Mouse (Mus musculus) limb, embryonic 15.5 days (tissue): ENCODE results near the gene Hist4h4. TPM values are rescaled to one million over a fixed set of nuclear protein-coding genes. Genes with fewer than 3 reads are reported as not detected.

ENCODE experiments used
- ATAC-seq: fragments of 200-750 bp; cut with Nextera tagmentation; 2 replicates; pipeline ENCODE4 v1.8.0; 2017; ENCODE audit warnings: low read depth, moderate TSS enrichment; ENCODE audit not compliant: insufficient number of reproducible peaks, low FRiP score, low TSS enrichment
- H3K27ac ChIP-seq: fragments of 300-500 bp; sonication (generic); 2 replicates; pipeline ENCODE4 v1.5.1; 2015; ENCODE audit warnings: moderate library complexity, mild to moderate bottlenecking, inconsistent platforms
- H3K27me3 ChIP-seq: fragments of 300-500 bp; sonication (generic); 2 replicates; pipeline ENCODE4 v1.6.1; 2015; ENCODE audit warnings: inconsistent platforms
- H3K36me3 ChIP-seq: fragments of 300-500 bp; sonication (generic); 2 replicates; pipeline ENCODE4 v1.6.1; 2015; ENCODE audit warnings: inconsistent platforms
- H3K4me1 ChIP-seq: fragments of 300-500 bp; sonication (generic); 2 replicates; pipeline ENCODE4 v1.6.1; 2015; ENCODE audit warnings: inconsistent platforms
- H3K4me2 ChIP-seq: fragments of 300-500 bp; sonication (generic); 2 replicates; pipeline ENCODE4 v1.6.1; 2015; ENCODE audit warnings: mild to moderate bottlenecking, inconsistent platforms
- H3K4me3 ChIP-seq: fragments of 300-500 bp; sonication (generic); 2 replicates; pipeline ENCODE4 v1.5.1; 2015; ENCODE audit warnings: mild to moderate bottlenecking, inconsistent platforms
- H3K9ac ChIP-seq: fragments of 300-500 bp; sonication (generic); 2 replicates; pipeline ENCODE4 v1.6.1; 2015; ENCODE audit warnings: inconsistent platforms
- H3K9me3 ChIP-seq: fragments of 300-500 bp; sonication (generic); 2 replicates; pipeline ENCODE4 v1.6.1; 2016; ENCODE audit warnings: inconsistent platforms
- WGBS: fragments of 180-500 bp; shearing (Covaris S2); methylation state at CpG from one replicate; pipeline ENCODE4 v1.1.7; 2015; 5-methylcytosine and 5-hydroxymethylcytosine counted together
- polyA plus RNA-seq: library from polyadenylated mRNA; unstranded; fragments of >200 nt; fragmentation: Nextera tagmentation; extraction: Ambion mirVana; gene quantifications from 2 replicates; pipeline ENCODE4 v1.2.1, GENCODE M21; 2015

Gene Hist4h4
- polyA plus RNA-seq: 0.25 and 0.54 TPM in 2 replicates

GRCm38 (mm10) chr6:136803739-136804633, at the start of gene Hist4h4:
Hist4h4 (minus strand) TSS chr6:136804415.
- peak within 1 kb of the TSS; percentile 91 for H3K9ac ChIP-seq
- peak within 1 kb of the TSS; percentile 74 for H3K4me2 ChIP-seq
- H3K4me1 ChIP-seq: peaks cover 23% of the 10 kb centered on the region
- H3K4me3 ChIP-seq: peak within 1 kb of the TSS; percentile 72
- no peaks in the 10 kb centered on the region for H3K27me3 ChIP-seq
- no peaks in the 10 kb centered on the region for H3K9me3 ChIP-seq
- peak; percentile 71 for ATAC-seq
- under 1% methylated on average over 50 of the region's 50 CpGs for WGBS
- peak within 1 kb of the TSS; percentile 100 for H3K27ac ChIP-seq
- no peaks in the 10 kb centered on the region for H3K36me3 ChIP-seq

- peak overlapping the region; percentile 30; the same call in 1 of the 2 replicates for H3K27ac ChIP-seq
- no peak overlapping the region for H3K9ac ChIP-seq
- no peak overlapping the region for H3K4me3 ChIP-seq
- peaks cover 25% of the 10 kb centered on the region for H3K4me1 ChIP-seq
- H3K36me3 ChIP-seq: no peaks in the 10 kb centered on the region
- H3K4me2 ChIP-seq: no peak overlapping the region
- 29% methylated on average over 3 of the region's 3 CpGs for WGBS
- no peaks in the 10 kb centered on the region for H3K27me3 ChIP-seq
- H3K9me3 ChIP-seq: no peaks in the 10 kb centered on the region
- no peak for ATAC-seq
Measured at GRCm38 (mm10) chr6:136852762-136853161, 48.5 kb upstream of the Hist4h4 start.

- no peaks in the 10 kb centered on the region for H3K36me3 ChIP-seq
- H3K9ac ChIP-seq: no peak overlapping the region
- peak overlapping the region; percentile 30 for H3K27ac ChIP-seq
- no peak overlapping the region for H3K4me3 ChIP-seq
- ATAC-seq: no peak
- WGBS: 66% methylated on average over 4 of the region's 4 CpGs
- no peaks in the 10 kb centered on the region for H3K9me3 ChIP-seq
- H3K4me1 ChIP-seq: peaks cover 21% of the 10 kb centered on the region
- H3K27me3 ChIP-seq: no peaks in the 10 kb centered on the region
- H3K4me2 ChIP-seq: no peak overlapping the region
Measured at GRCm38 (mm10) chr6:136852348-136852747, 48.1 kb upstream of the Hist4h4 start.

GRCm38 (mm10) chr6:136850267-136850666, 46.1 kb upstream of the Hist4h4 start:
- peaks cover 8% of the 10 kb centered on the region for H3K4me1 ChIP-seq
- no peak overlapping the region for H3K4me3 ChIP-seq
- H3K27ac ChIP-seq: no peak overlapping the region
- H3K27me3 ChIP-seq: no peaks in the 10 kb centered on the region
- H3K36me3 ChIP-seq: no peaks in the 10 kb centered on the region
- no peaks in the 10 kb centered on the region for H3K9me3 ChIP-seq
- ATAC-seq: no peak
- H3K4me2 ChIP-seq: no peak overlapping the region
- H3K9ac ChIP-seq: no peak overlapping the region
- 66% methylated on average over 6 of the region's 6 CpGs for WGBS

- Histone ChIP-seq H3K4me3 (no peak overlapping the region), H3K27ac (no peak overlapping the region), H3K27me3 (no peaks in the 10 kb centered on the region), H3K9me3 (no peaks in the 10 kb centered on the region), H3K4me2 (no peak overlapping the region), H3K36me3 (no peaks in the 10 kb centered on the region), H3K4me1 (peaks cover 7% of the 10 kb centered on the region), H3K9ac (no peak overlapping the region)
- no peak for ATAC-seq
- WGBS: 89% methylated on average over 5 of the region's 5 CpGs
Measured at GRCm38 (mm10) chr6:136848971-136849370, 44.8 kb upstream of the Hist4h4 start.

GRCm38 (mm10) chr6:136848399-136848798, 44.2 kb upstream of the Hist4h4 start:
- H3K9ac ChIP-seq: no peak overlapping the region
- H3K9me3 ChIP-seq: no peaks in the 10 kb centered on the region
- 89% methylated on average over 8 of the region's 8 CpGs for WGBS
- no peak overlapping the region for H3K27ac ChIP-seq
- H3K36me3 ChIP-seq: no peaks in the 10 kb centered on the region
- peaks cover 7% of the 10 kb centered on the region for H3K4me1 ChIP-seq
- ATAC-seq: no peak
- H3K27me3 ChIP-seq: no peaks in the 10 kb centered on the region
- no peak overlapping the region for H3K4me3 ChIP-seq
- no peak overlapping the region for H3K4me2 ChIP-seq

GRCm38 (mm10) chr6:136847790-136848189, 43.6 kb upstream of the Hist4h4 start:
- no peak for ATAC-seq
- no peak overlapping the region for H3K4me3 ChIP-seq
- 19% methylated on average over 2 of the region's 2 CpGs for WGBS
- no peak overlapping the region for H3K9ac ChIP-seq
- no peak overlapping the region for H3K27ac ChIP-seq
- no peaks in the 10 kb centered on the region for H3K27me3 ChIP-seq
- no peaks in the 10 kb centered on the region for H3K36me3 ChIP-seq
- H3K4me2 ChIP-seq: no peak overlapping the region
- H3K4me1 ChIP-seq: peaks cover 6% of the 10 kb centered on the region
- no peaks in the 10 kb centered on the region for H3K9me3 ChIP-seq

GRCm38 (mm10) chr6:136847267-136847666, 43.1 kb upstream of the Hist4h4 start:
- Histone ChIP-seq H3K36me3 (no peaks in the 10 kb centered on the region), H3K27ac (no peak overlapping the region), H3K4me3 (no peak overlapping the region), H3K9ac (no peak overlapping the region), H3K27me3 (no peaks in the 10 kb centered on the region), H3K9me3 (no peaks in the 10 kb centered on the region), H3K4me1 (peaks cover under 1% of the 10 kb centered on the region; the same call in 1 of the 2 replicates), H3K4me2 (no peak overlapping the region)
- no peak for ATAC-seq
- WGBS: 90% methylated on average over 3 of the region's 3 CpGs

GRCm38 (mm10) chr6:136845706-136846480, 41.7 kb upstream of the Hist4h4 start:
- 75% methylated on average over 5 of the region's 5 CpGs for WGBS
- H3K4me2 ChIP-seq: no peak overlapping the region

GRCm38 (mm10) chr6:136844903-136845302, 40.7 kb upstream of the Hist4h4 start:
- no peak overlapping the region for H3K9ac ChIP-seq
- no peak overlapping the region for H3K4me2 ChIP-seq
- no peaks in the 10 kb centered on the region for H3K27me3 ChIP-seq
- 71% methylated on average over 2 of the region's 2 CpGs for WGBS
- no peaks in the 10 kb centered on the region for H3K4me1 ChIP-seq
- ATAC-seq: no peak
- H3K36me3 ChIP-seq: no peaks in the 10 kb centered on the region
- H3K9me3 ChIP-seq: no peaks in the 10 kb centered on the region
- no peak overlapping the region for H3K27ac ChIP-seq
- no peak overlapping the region for H3K4me3 ChIP-seq

More at GRCm38 (mm10) chr6:136845706-136846480, 41.7 kb upstream of the Hist4h4 start:
- no peaks in the 10 kb centered on the region for H3K36me3 ChIP-seq
- no peaks in the 10 kb centered on the region for H3K27me3 ChIP-seq
- no peak overlapping the region for H3K4me3 ChIP-seq
- no peak for ATAC-seq
- H3K9ac ChIP-seq: no peak overlapping the region
- no peak overlapping the region for H3K27ac ChIP-seq
- no peaks in the 10 kb centered on the region for H3K4me1 ChIP-seq
- H3K9me3 ChIP-seq: no peaks in the 10 kb centered on the region

- H3K27me3 ChIP-seq: no peaks in the 10 kb centered on the region
- no peak overlapping the region for H3K27ac ChIP-seq
- 77% methylated on average over 3 of the region's 3 CpGs for WGBS
- no peaks in the 10 kb centered on the region for H3K36me3 ChIP-seq
- ATAC-seq: no peak
- no peak overlapping the region for H3K4me3 ChIP-seq
- no peak overlapping the region for H3K9ac ChIP-seq
- no peaks in the 10 kb centered on the region for H3K9me3 ChIP-seq
- no peaks in the 10 kb centered on the region for H3K4me1 ChIP-seq
- no peak overlapping the region for H3K4me2 ChIP-seq
Measured at GRCm38 (mm10) chr6:136837323-136837722, 33.1 kb upstream of the Hist4h4 start.

GRCm38 (mm10) chr6:136835352-136835751, 31.1 kb upstream of the Hist4h4 start, which contains the start of gene Smco3:
Smco3 (minus strand) TSS chr6:136835452.
- Histone ChIP-seq H3K4me3 (no peak within 1 kb of the TSS), H3K4me2 (no peak within 1 kb of the TSS), H3K27ac (no peak within 1 kb of the TSS), H3K36me3 (no peaks in the 10 kb centered on the region), H3K9me3 (no peaks in the 10 kb centered on the region), H3K4me1 (no peaks in the 10 kb centered on the region), H3K27me3 (no peaks in the 10 kb centered on the region), H3K9ac (no peak within 1 kb of the TSS)
- ATAC-seq: no peak
- 40% methylated on average over 4 of the region's 4 CpGs for WGBS
